Mouse (Mus musculus): ENCODE data around the gene Eftud2. TPM values are rescaled to one million over a fixed set of nuclear protein-coding genes. Genes with fewer than 3 reads are reported as not detected.

Eftud2 gene
- polyA plus RNA-seq, 1 experiment from 2014 or later: 242 TPM

- no peak overlapping the region for H3K9ac ChIP-seq
- peak; percentile 36 for DNase-seq
- no peaks in the 10 kb centered on the region for H3K4me1 ChIP-seq (ENCODE audit: insufficient read depth)
- H3K36me3 ChIP-seq (ENCODE audit: insufficient read depth): peaks cover 32% of the 10 kb centered on the region
- no peaks in the 10 kb centered on the region for H3K27me3 ChIP-seq (ENCODE audit: insufficient read depth, low read length)
- H3K4me3 ChIP-seq (ENCODE audit: low read depth, low read length): no peak overlapping the region
- 77% methylated on average over 10 of the region's 10 CpGs for WGBS
- no peak overlapping the region for H3K27ac ChIP-seq (ENCODE audit: low read depth)
- ATAC-seq (ENCODE audit: insufficient read depth): no peak; the same call in 1 of the 2 replicates
- TF ChIP-seq CTCF (IDR thresholded peaks at IDR 0.05; ENCODE audit: low read depth): no peak
- no peaks in the 10 kb centered on the region for H3K9me3 ChIP-seq (ENCODE audit: low read depth, low read length)
- no peak overlapping the region for H3K4me2 ChIP-seq
These were observed 46.6 kb downstream of the Eftud2 start for GRCm38 (mm10) chr11:102834219-102834618.

GRCm38 (mm10) chr11:102832700-102833297 is 48.0 kb downstream of the Eftud2 start:
- peak; percentile 56 for DNase-seq
- H3K36me3 ChIP-seq (ENCODE audit: insufficient read depth): peaks cover 18% of the 10 kb centered on the region
- no peak overlapping the region for H3K9ac ChIP-seq
- no peak for TF ChIP-seq CTCF (IDR thresholded peaks at IDR 0.05; ENCODE audit: low read depth)
- no peak overlapping the region for H3K4me3 ChIP-seq (ENCODE audit: low read depth, low read length)
- 0 out of 2 replicates have a peak overlapping the region, but pooled peaks have one; percentile 25 for H3K4me2 ChIP-seq
- peak overlapping the region; percentile 67 for H3K27ac ChIP-seq (ENCODE audit: low read depth)
- ATAC-seq (ENCODE audit: insufficient read depth): peak; percentile 46; the same call in 1 of the 2 replicates
- whole genome bisulfite sequencing: 45% methylated on average over 18 of the region's 18 CpGs
- H3K9me3 ChIP-seq (ENCODE audit: low read depth, low read length): no peaks in the 10 kb centered on the region
- H3K4me1 ChIP-seq (ENCODE audit: insufficient read depth): no peaks in the 10 kb centered on the region
- H3K27me3 ChIP-seq (ENCODE audit: insufficient read depth, low read length): no peaks in the 10 kb centered on the region

DNA sequence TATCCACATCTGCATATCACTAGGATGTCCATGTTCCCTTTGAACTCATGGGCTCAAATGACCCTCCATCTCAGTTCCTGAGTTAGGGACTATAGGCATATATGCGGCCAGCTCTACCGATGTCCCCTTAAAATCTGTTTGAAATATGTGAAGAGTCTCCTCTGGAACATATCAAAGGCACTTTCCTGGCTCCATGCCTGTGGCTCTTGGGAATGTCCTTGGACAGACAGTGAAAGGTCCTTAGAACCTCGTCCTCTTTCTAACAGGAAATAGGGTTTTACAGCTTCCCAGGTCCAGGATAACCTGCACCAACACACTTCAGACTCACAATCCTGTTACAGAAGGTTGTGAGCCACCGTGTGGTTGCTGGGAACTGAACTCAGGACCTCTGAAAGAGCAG is 50.5 kb downstream of the Eftud2 start:
- ATAC-seq (ENCODE audit: insufficient read depth): no peak
- no peaks in the 10 kb centered on the region for H3K4me1 ChIP-seq (ENCODE audit: insufficient read depth)
- H3K9ac ChIP-seq: no peak overlapping the region
- H3K27ac ChIP-seq (ENCODE audit: low read depth): no peak overlapping the region
- no peaks in the 10 kb centered on the region for H3K36me3 ChIP-seq (ENCODE audit: insufficient read depth)
- 72% methylated on average over 4 of the region's 4 CpGs for WGBS
- H3K9me3 ChIP-seq (ENCODE audit: low read depth, low read length): no peaks in the 10 kb centered on the region
- no peak overlapping the region for H3K4me3 ChIP-seq (ENCODE audit: low read depth, low read length)
- no peak for TF ChIP-seq CTCF (IDR thresholded peaks at IDR 0.05; ENCODE audit: low read depth)
- no peak overlapping the region for H3K4me2 ChIP-seq
- DNase-seq: no peak
- no peaks in the 10 kb centered on the region for H3K27me3 ChIP-seq (ENCODE audit: insufficient read depth, low read length)

- H3K36me3 ChIP-seq (ENCODE audit: insufficient read depth): no peaks in the 10 kb centered on the region
- no peak overlapping the region for H3K4me2 ChIP-seq
- no peak for TF ChIP-seq CTCF (IDR thresholded peaks at IDR 0.05; ENCODE audit: low read depth)
- H3K4me1 ChIP-seq (ENCODE audit: insufficient read depth): no peaks in the 10 kb centered on the region
- H3K4me3 ChIP-seq (ENCODE audit: low read depth, low read length): no peak overlapping the region
- H3K9ac ChIP-seq: no peak overlapping the region
- no peaks in the 10 kb centered on the region for H3K27me3 ChIP-seq (ENCODE audit: insufficient read depth, low read length)
- WGBS: 51% methylated on average over 4 of the region's 4 CpGs
- ATAC-seq (ENCODE audit: insufficient read depth) (no peak), DNase-seq (no peak)
- H3K27ac ChIP-seq (ENCODE audit: low read depth): no peak overlapping the region
- H3K9me3 ChIP-seq (ENCODE audit: low read depth, low read length): no peaks in the 10 kb centered on the region
These were observed 53.7 kb downstream of the Eftud2 start for GRCm38 (mm10) chr11:102827097-102827496.

- ATAC-seq (ENCODE audit: insufficient read depth): no peak
- DNase-seq: no peak
These were observed 54.3 kb downstream of the Eftud2 start for GRCm38 (mm10) chr11:102826476-102826875.

GRCm38 (mm10) chr11:102821231-102821630 is 59.6 kb downstream of the Eftud2 start:
- H3K27me3 ChIP-seq (ENCODE audit: insufficient read depth, low read length): no peaks in the 10 kb centered on the region
- WGBS: 49% methylated on average over 6 of the region's 6 CpGs
- H3K4me1 ChIP-seq (ENCODE audit: insufficient read depth): peaks cover 13% of the 10 kb centered on the region; the same call in 1 of the 2 replicates
- H3K4me2 ChIP-seq: no peak overlapping the region
- H3K36me3 ChIP-seq (ENCODE audit: insufficient read depth): no peaks in the 10 kb centered on the region
- no peak overlapping the region for H3K9ac ChIP-seq
- no peak for TF ChIP-seq CTCF (IDR thresholded peaks at IDR 0.05; ENCODE audit: low read depth)
- H3K27ac ChIP-seq (ENCODE audit: low read depth): no peak overlapping the region
- H3K9me3 ChIP-seq (ENCODE audit: low read depth, low read length): no peaks in the 10 kb centered on the region
- DNase-seq: no peak
- no peak overlapping the region for H3K4me3 ChIP-seq (ENCODE audit: low read depth, low read length)
- ATAC-seq (ENCODE audit: insufficient read depth): no peak

More at GRCm38 (mm10) chr11:102826476-102826875, 54.3 kb downstream of the Eftud2 start:
- Histone ChIP-seq H3K4me2 (no peak overlapping the region), H3K4me1 (ENCODE audit: insufficient read depth) (no peaks in the 10 kb centered on the region), H3K9ac (no peak overlapping the region), H3K36me3 (ENCODE audit: insufficient read depth) (no peaks in the 10 kb centered on the region), H3K27me3 (ENCODE audit: insufficient read depth, low read length) (no peaks in the 10 kb centered on the region), H3K4me3 (ENCODE audit: low read depth, low read length) (no peak overlapping the region), H3K9me3 (ENCODE audit: low read depth, low read length) (no peaks in the 10 kb centered on the region), H3K27ac (ENCODE audit: low read depth) (no peak overlapping the region)
- WGBS: 71% methylated on average over 2 of the region's 2 CpGs
- TF ChIP-seq CTCF (IDR thresholded peaks at IDR 0.05; ENCODE audit: low read depth): no peak

GRCm38 (mm10) chr11:102820432-102820831 is 60.4 kb downstream of the Eftud2 start:
- WGBS: 20% methylated on average over 3 of the region's 3 CpGs
- no peak for DNase-seq
- Histone ChIP-seq H3K4me3 (ENCODE audit: low read depth, low read length) (no peak overlapping the region), H3K27ac (ENCODE audit: low read depth) (no peak overlapping the region), H3K4me1 (ENCODE audit: insufficient read depth) (peaks cover 14% of the 10 kb centered on the region; the same call in 1 of the 2 replicates), H3K9me3 (ENCODE audit: low read depth, low read length) (no peaks in the 10 kb centered on the region), H3K9ac (no peak overlapping the region), H3K27me3 (ENCODE audit: insufficient read depth, low read length) (no peaks in the 10 kb centered on the region), H3K36me3 (ENCODE audit: insufficient read depth) (no peaks in the 10 kb centered on the region), H3K4me2 (no peak overlapping the region)
- no peak for TF ChIP-seq CTCF (IDR thresholded peaks at IDR 0.05; ENCODE audit: low read depth)
- no peak for ATAC-seq (ENCODE audit: insufficient read depth)
